Mouse (Mus musculus) adrenal gland, postnatal 25 days (tissue): ENCODE measurements around the gene Rest. TPM values are rescaled to one million over a fixed set of nuclear protein-coding genes. Genes with fewer than 3 reads are reported as not detected.

Experiments used
- DNase-seq: peaks from one replicate; pipeline ENCODE4 v3.0.0; 2021; ENCODE audit warnings: mixed read lengths
- microRNA-seq, 2 experiments: library from miRNA; unstranded; fragments of <30 nt; microRNA quantifications; one replicate each; pipeline ENCODE4 v1.2.0; 2021
- total RNA-seq: library from RNA; stranded (reverse); gene quantifications from 2 replicates; pipeline ENCODE4 v1.2.3, GENCODE M21; 2021

Rest gene
- total RNA-seq, 1 experiment from 2014 or later, result 28.8 TPM

GRCm38 (mm10) chr5:77309924-77310772, 44.9 kb downstream of the Rest start, which contains the start of the genes Noa1 and Polr2b:
Noa1 (minus strand) TSS chr5:77310084.
Polr2b (plus strand) TSS chr5:77310147.
- DNase-seq, result peak; percentile 99

GRCm38 (mm10) chr5:77314206-77314605, 48.9 kb downstream of the Rest start:
- DNase-seq, result no peak

- no peak for DNase-seq
Observed at GRCm38 (mm10) chr5:77314986-77315385, 49.7 kb downstream of the Rest start.

- no peak for DNase-seq
Observed at GRCm38 (mm10) chr5:77324936-77325335, 59.6 kb downstream of the Rest start.

GRCm38 (mm10) chr5:77330154-77330553, 64.9 kb downstream of the Rest start:
- DNase-seq, result no peak

Small RNAs within 50 kb of the gene (microRNA-seq; reads per million reads assigned to microRNA genes)
- gene Mir5098, result 0 reads per million in 2 experiments

Other genes starting within 250 kb of the Rest start
- not detected in 2 replicates for gene Thegl, start 249.5 kb upstream of the Rest start, total RNA-seq
- 1.7 and 2.6 TPM in 2 replicates for gene Hopx, start 150.4 kb upstream of the Rest start, total RNA-seq
- gene Spink2, start 54.0 kb upstream of the Rest start, total RNA-seq, result not detected in 2 replicates
- 28.7 and 42.9 TPM in 2 replicates for gene Noa1, start 44.6 kb downstream of the Rest start, total RNA-seq
- 102 and 106 TPM in 2 replicates for gene Polr2b, start 44.7 kb downstream of the Rest start, total RNA-seq
- gene Igfbp7, start 142.6 kb downstream of the Rest start, total RNA-seq, result 782 and 885 TPM in 2 replicates